Mouse (Mus musculus) CH12.LX (cell line): ENCODE measurements around the gene Cdyl2. TPM values are rescaled to one million over a fixed set of nuclear protein-coding genes. Genes with fewer than 3 reads are reported as not detected.

Experiments used
- DNase-seq: peaks from one replicate; pipeline ENCODE4 v3.0.0-alpha.2; 2013; ENCODE audit errors: extremely low read depth
- H3K27ac ChIP-seq: 2 replicates; pipeline ENCODE4 v1.5.1; 2012; ENCODE audit warnings: low read depth, mild to moderate bottlenecking, control low read depth, moderate library complexity; ENCODE audit not compliant: insufficient read depth
- H3K27me3 ChIP-seq: replicated peaks from 2 replicates; pipeline ENCODE3; 2012; ENCODE audit warnings: inconsistent platforms
- H3K36me3 ChIP-seq, 2 experiments: replicated peaks in 1 of 2; 2 replicates each; pipeline versions ENCODE3 to v1.6.1; 2012; ENCODE audit warnings: inconsistent platforms in 1 of 2, low read length in 1 of 2, mild to moderate bottlenecking in 1 of 2, mixed read lengths in 1 of 2, moderate library complexity in 1 of 2; ENCODE audit not compliant: control insufficient read depth in 1 of 2, insufficient read depth in 1 of 2
- H3K4me1 ChIP-seq, 2 experiments: 2 replicates each; pipeline ENCODE4 v1.6.1; 2012; ENCODE audit warnings: inconsistent platforms in 1 of 2, moderate library complexity in 1 of 2; ENCODE audit not compliant: insufficient read depth in 2 of 2, control insufficient read depth in 1 of 2
- H3K4me2 ChIP-seq: 2 replicates; pipeline ENCODE4 v1.6.1; 2012; ENCODE audit warnings: low read depth, mild to moderate bottlenecking, control low read depth; ENCODE audit not compliant: poor library complexity, insufficient read depth, severe bottlenecking
- H3K4me3 ChIP-seq, 3 experiments: fragments of 150-350 bp in 1 of 3; sonication (generic) in 1 of 3; replicated peaks in 1 of 3; 2 replicates each; pipeline versions ENCODE3 to v1.5.1; 2011 to 2012; ENCODE audit warnings: low read depth in 2 of 3, low read length in 2 of 3, mild to moderate bottlenecking in 2 of 3, moderate library complexity in 2 of 3, control low read depth in 1 of 3, improper control_type of control experiment in 1 of 3, inconsistent platforms in 1 of 3, mixed read lengths in 1 of 3; ENCODE audit not compliant: poor library complexity in 1 of 3
- H3K79me2 ChIP-seq: replicated peaks from 2 replicates; pipeline ENCODE4 v1.6.1; 2012; ENCODE audit warnings: mild to moderate bottlenecking, moderate library complexity; ENCODE audit not compliant: control insufficient read depth, poor library complexity, insufficient read depth, severe bottlenecking; ENCODE audit errors: extremely low read depth
- H3K9ac ChIP-seq: 2 replicates; pipeline ENCODE4 v1.6.1; 2012; ENCODE audit warnings: low read depth, mild to moderate bottlenecking, control low read depth, moderate library complexity; ENCODE audit not compliant: insufficient read depth
- H3K9me3 ChIP-seq: replicated peaks from 2 replicates; pipeline ENCODE3; 2012; ENCODE audit warnings: low read length, inconsistent platforms, mixed read lengths
- BHLHE40 ChIP-seq: IDR thresholded peaks from 2 replicates; pipeline ENCODE4 v1.6.1; 2011; ENCODE audit warnings: mild to moderate bottlenecking, low read depth, low read length, improper control_type of control experiment
- CHD2 ChIP-seq: IDR thresholded peaks from 2 replicates; pipeline ENCODE4 v1.6.1; 2011; ENCODE audit warnings: low read length, improper control_type of control experiment
- CTCF ChIP-seq, 2 experiments: IDR thresholded peaks in 1 of 2; conservative IDR thresholded peaks in 1 of 2; 2 replicates each; pipeline ENCODE4 v1.5.1; 2011 to 2012; ENCODE audit warnings: low read depth in 2 of 2, low read length in 2 of 2, improper control_type of control experiment in 1 of 2, inconsistent platforms in 1 of 2, mild to moderate bottlenecking in 1 of 2, moderate library complexity in 1 of 2
- ELF1 ChIP-seq: IDR thresholded peaks from 2 replicates; pipeline ENCODE4 v1.6.1; 2014; ENCODE audit warnings: low read depth, mild to moderate bottlenecking, inconsistent platforms, low read length, improper control_type of control experiment
- EP300 ChIP-seq: IDR thresholded peaks from 2 replicates; pipeline ENCODE4 v1.6.1; 2011; ENCODE audit warnings: low read length, improper control_type of control experiment
- ETS1 ChIP-seq: conservative IDR thresholded peaks from 2 replicates; pipeline ENCODE4 v1.6.1; 2012; ENCODE audit warnings: low read depth, mild to moderate bottlenecking, inconsistent platforms, low read length, improper control_type of control experiment, moderate library complexity
- GABPA ChIP-seq: IDR thresholded peaks from 2 replicates; pipeline ENCODE4 v1.6.1; 2012; ENCODE audit warnings: low read depth, low read length, improper control_type of control experiment, inconsistent platforms; ENCODE audit not compliant: insufficient replicate concordance
- HCFC1 ChIP-seq: IDR thresholded peaks from 2 replicates; pipeline ENCODE4 v1.6.1; 2012; ENCODE audit warnings: low read depth, mild to moderate bottlenecking, inconsistent platforms, low read length, improper control_type of control experiment
- JUND ChIP-seq: conservative IDR thresholded peaks from 2 replicates; pipeline ENCODE4 v1.6.1; 2011; ENCODE audit warnings: low read depth, low read length, improper control_type of control experiment
- KAT2A ChIP-seq: IDR thresholded peaks from 2 replicates; pipeline ENCODE4 v1.6.1; 2012; ENCODE audit warnings: low read length, improper control_type of control experiment, inconsistent platforms; ENCODE audit not compliant: insufficient replicate concordance
- MAFK ChIP-seq: IDR thresholded peaks from 2 replicates; pipeline ENCODE4 v1.6.1; 2011; ENCODE audit warnings: low read length, improper control_type of control experiment; ENCODE audit not compliant: insufficient replicate concordance
- MAX ChIP-seq: IDR thresholded peaks from 2 replicates; pipeline ENCODE4 v1.6.1; 2011; ENCODE audit warnings: low read length, improper control_type of control experiment
- MAZ ChIP-seq: IDR thresholded peaks from 2 replicates; pipeline ENCODE4 v1.6.1; 2012; ENCODE audit warnings: low read depth, mild to moderate bottlenecking, inconsistent platforms, low read length, improper control_type of control experiment, moderate library complexity
- MEF2A ChIP-seq: IDR thresholded peaks from 2 replicates; pipeline ENCODE4 v1.6.1; 2014; ENCODE audit warnings: low read depth, mild to moderate bottlenecking, inconsistent platforms, low read length, improper control_type of control experiment, borderline replicate concordance
- MXI1 ChIP-seq: IDR thresholded peaks from 2 replicates; pipeline ENCODE4 v1.6.1; 2011; ENCODE audit warnings: mild to moderate bottlenecking, low read depth, low read length, improper control_type of control experiment
- MYC ChIP-seq: IDR thresholded peaks from 2 replicates; pipeline ENCODE4 v1.6.1; 2011; ENCODE audit warnings: low read depth, mild to moderate bottlenecking, improper control_type of control experiment, low read length
- POLR2A ChIP-seq: IDR thresholded peaks from 2 replicates; pipeline ENCODE4 v1.6.1; 2011; ENCODE audit warnings: low read depth, mild to moderate bottlenecking, improper control_type of control experiment, low read length
- POLR2AphosphoS2 ChIP-seq: IDR thresholded peaks from 2 replicates; pipeline ENCODE4 v1.6.1; 2011; ENCODE audit warnings: low read depth, low read length, improper control_type of control experiment
- RAD21 ChIP-seq: IDR thresholded peaks from 2 replicates; pipeline ENCODE4 v1.6.1; 2011; ENCODE audit warnings: low read depth, mild to moderate bottlenecking, low read length, improper control_type of control experiment, moderate library complexity
- SIN3A ChIP-seq: IDR thresholded peaks from 2 replicates; pipeline ENCODE4 v1.6.1; 2012; ENCODE audit warnings: low read length, improper control_type of control experiment, inconsistent platforms
- SMC3 ChIP-seq: IDR thresholded peaks from 2 replicates; pipeline ENCODE4 v1.6.1; 2011; ENCODE audit warnings: low read depth, low read length, improper control_type of control experiment
- TBP ChIP-seq: conservative IDR thresholded peaks from 2 replicates; pipeline ENCODE4 v1.6.1; 2011; ENCODE audit warnings: low read depth, low read length, improper control_type of control experiment
- TCF12 ChIP-seq: IDR thresholded peaks from 2 replicates; pipeline ENCODE4 v1.6.1; 2014; ENCODE audit warnings: low read depth, mild to moderate bottlenecking, inconsistent platforms, low read length, improper control_type of control experiment
- USF1 ChIP-seq: IDR thresholded peaks from 2 replicates; pipeline ENCODE4 v1.6.1; 2014; ENCODE audit warnings: low read depth, mild to moderate bottlenecking, inconsistent platforms, low read length, improper control_type of control experiment
- ZC3H11A ChIP-seq: IDR thresholded peaks from 2 replicates; pipeline ENCODE4 v1.6.1; 2012; ENCODE audit warnings: low read depth, mild to moderate bottlenecking, inconsistent platforms, low read length, improper control_type of control experiment
- ZNF384 ChIP-seq: IDR thresholded peaks from 2 replicates; pipeline ENCODE4 v1.6.1; 2012; ENCODE audit warnings: low read depth, low read length, improper control_type of control experiment, inconsistent platforms
- dilution Hi-C: fragments of 300-500 bp; cut with MboI; formaldehyde crosslinking; loops from 2 replicates; pipeline ENCODE4 v1.14.3; 2020; ENCODE audit warnings: low sequenced_read_pairs; ENCODE audit not compliant: extremely low pct_unique_long_range_greater_than_20kb, extremely low pct_ligation_motif_present
- in situ Hi-C: fragments of 300-500 bp; cut with MboI; formaldehyde crosslinking; loops from 3 replicates; pipeline ENCODE4 v1.14.3; 2019; ENCODE audit warnings: low sequenced_read_pairs, low pct_ligation_motif_present, low pct_unique_long_range_greater_than_20kb, mixed read lengths
- polyA plus RNA-seq: library from polyadenylated mRNA; unstranded; fragments of >175 nt; gene quantifications from 2 replicates; pipeline ENCODE4 v1.2.1, GENCODE M21; 2012; ENCODE audit warnings: low read depth; ENCODE audit not compliant: insufficient read length
- total RNA-seq, 2 experiments: library from RNA; depleted of rRNA; stranded (reverse); fragments of 300-350 nt in 1 of 2; fragments of >200 nt in 1 of 2; gene quantifications; 2 replicates each; pipeline ENCODE4 v1.2.3; 2012 to 2014

The Cdyl2 gene
- total and polyA plus RNA-seq, 3 experiments: 4.4 to 9.4 (median 6.9) TPM

GRCm38 (mm10) chr8:116635261-116635660, 97.5 kb downstream of the Cdyl2 start (continued):
- peak; percentile 79 for TF ChIP-seq ETS1
- peak; percentile 77 for TF ChIP-seq SIN3A
- TF ChIP-seq BHLHE40: peak; percentile 79
- TF ChIP-seq ZC3H11A: no peak
- TF ChIP-seq MXI1: no peak; the same call in 1 of the 2 replicates

- peak overlapping the region; percentile 91 for H3K4me2 ChIP-seq
- peak overlapping the region; percentile 62 for H3K9ac ChIP-seq
- in situ Hi-C loops (no loop called here), dilution Hi-C loops (no loop called here)
- H3K27me3 ChIP-seq: no peaks in the 10 kb centered on the region
- peak overlapping the region; percentile 96 for H3K27ac ChIP-seq
- peaks cover 0 to 1% of the 10 kb centered on the region in 2 experiments for H3K36me3 ChIP-seq
- H3K79me2 ChIP-seq: no peaks in the 10 kb centered on the region
- H3K4me3 ChIP-seq: peak overlapping the region; percentile 21 to 52 (median 44)
- TF ChIP-seq MYC: no peak
- TF ChIP-seq SIN3A: 0 out of 2 replicates have a peak, but pooled peaks have one; percentile 10
- TF ChIP-seq BHLHE40: no peak
- no peak for TF ChIP-seq RAD21
- no peak for TF ChIP-seq GABPA
- TF ChIP-seq CTCF (conservative IDR thresholded peaks at IDR 0.05 in 1 of 2, IDR thresholded peaks at IDR 0.05 in 1 of 2; ENCODE audit: low read depth in 2 of 2, low read length in 2 of 2): no peak
- TF ChIP-seq MAFK: no peak
- TF ChIP-seq ZNF384: no peak
- TF ChIP-seq USF1: no peak
- no peak for TF ChIP-seq ELF1
- no peak for TF ChIP-seq EP300
- TF ChIP-seq KAT2A: no peak
- peak; percentile 26; the same call in 1 of the 2 replicates for TF ChIP-seq MXI1
- TF ChIP-seq, all 38 proteins: peak for 2
- H3K9me3 ChIP-seq: no peaks in the 10 kb centered on the region
- peaks cover 38 to 80% of the 10 kb centered on the region in 2 experiments for H3K4me1 ChIP-seq
- no peak for DNase-seq
These were observed 98.4 kb downstream of the Cdyl2 start for GRCm38 (mm10) chr8:116634436-116634835.

GRCm38 (mm10) chr8:116633470-116634150, 99.2 kb downstream of the Cdyl2 start:
- Histone ChIP-seq H3K36me3 (peaks cover 0 to 1% of the 10 kb centered on the region in 2 experiments), H3K27me3 (no peaks in the 10 kb centered on the region), H3K4me2 (peak overlapping the region; percentile 91), H3K4me1 (peaks cover 41 to 80% of the 10 kb centered on the region in 2 experiments), H3K9me3 (no peaks in the 10 kb centered on the region), H3K27ac (peak overlapping the region; percentile 96), H3K4me3 (no peak overlapping the region), H3K79me2 (no peaks in the 10 kb centered on the region), H3K9ac (peak overlapping the region; percentile 62; the same call in 1 of the 2 replicates)
- dilution Hi-C loops: no loop called here
- in situ Hi-C loops: no loop called here
- peak; percentile 93 for DNase-seq
- TF ChIP-seq TBP (0 out of 2 replicates have a peak, but pooled peaks have one; percentile 23), POLR2A (peak; percentile 27; the same call in 1 of the 2 replicates), ZC3H11A (no peak), HCFC1 (peak; percentile 24; the same call in 1 of the 2 replicates), MAZ (peak; percentile 75; the same call in 1 of the 2 replicates), MAX (peak; percentile 92), BHLHE40 (peak; percentile 88), EP300 (peak; percentile 91), USF1 (no peak), SIN3A (peak; percentile 55; the same call in 1 of the 2 replicates), ETS1 (peak; percentile 82), ZNF384 (peak; percentile 92), JUND (no peak), MXI1 (peak; percentile 61; the same call in 1 of the 2 replicates), SMC3 (peak; percentile 5; the same call in 1 of the 2 replicates), MYC (peak; percentile 94), POLR2AphosphoS2 (no peak), TCF12 (peak; percentile 85), MEF2A (peak; percentile 86), MAFK (no peak), KAT2A (no peak), ELF1 (peak; percentile 42; the same call in 1 of the 2 replicates), CHD2 (peak; percentile 89)
